Mouse (Mus musculus): Measurements from ENCODE around the gene Tbx15.

DNA sequence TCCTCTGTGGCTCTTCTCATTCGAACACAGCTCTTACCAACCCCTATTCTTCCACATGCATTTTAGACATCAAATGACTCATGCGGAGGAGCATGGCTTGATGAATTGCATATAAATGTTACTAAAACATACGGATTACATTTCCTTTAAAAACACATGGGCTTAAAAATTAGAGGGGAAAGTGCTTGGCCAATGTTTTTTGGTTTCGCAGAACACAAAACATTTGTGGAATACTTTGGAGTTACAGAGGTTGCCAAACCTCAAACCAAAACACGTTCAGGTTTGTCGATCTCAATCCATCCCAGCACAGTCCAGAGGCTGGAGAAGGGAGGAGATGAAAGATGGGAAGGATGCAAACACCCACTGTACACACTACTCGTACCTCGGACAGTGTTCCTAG, 90.9 kb downstream of the Tbx15 start:
- TF ChIP-seq CTCF (IDR thresholded peaks at IDR 0.05; ENCODE audit: low read depth) (no peak), EP300 (IDR thresholded peaks at IDR 0.05; ENCODE audit: low read depth) (no peak)
